Comparison of ENCODE assay signal across 8 mouse cellular contexts in the genomic region with DNA sequence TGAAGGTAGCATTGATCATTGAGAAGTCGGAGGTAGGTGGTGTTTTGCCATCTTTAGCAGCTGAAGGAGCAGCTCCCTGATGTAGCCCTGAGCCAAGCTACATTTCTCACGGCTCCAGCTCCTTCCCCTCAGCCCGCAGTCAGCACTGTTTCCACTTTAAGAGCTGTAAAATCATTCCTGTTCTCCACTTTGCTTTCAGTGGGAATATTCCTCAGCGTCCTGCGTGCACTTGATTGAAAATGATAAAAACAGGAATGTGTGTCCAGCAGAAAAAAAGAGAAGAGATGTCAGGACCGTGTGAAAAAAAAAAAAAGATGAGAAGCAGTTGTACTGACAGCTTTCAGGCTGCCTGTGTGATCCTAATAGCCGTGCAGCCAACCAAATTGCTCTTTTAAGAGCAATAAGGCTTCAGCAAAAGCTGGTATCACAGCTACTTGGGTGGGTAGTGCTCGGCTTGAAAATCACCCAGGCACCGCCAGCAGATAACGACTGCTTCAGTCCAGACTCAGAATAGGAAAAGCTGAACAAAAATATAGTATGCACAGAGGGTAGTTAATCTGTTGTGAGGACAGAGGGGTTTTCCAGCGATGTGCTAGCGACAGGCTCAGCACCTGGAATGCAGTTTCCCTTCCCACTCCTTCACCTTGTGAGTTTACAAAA.
A peak's percentile ranks its signal among the peaks of the same experiment; 100 is the strongest.
DNase-seq lines count a peak whose midpoint lies in the region; ATAC-seq and TF ChIP-seq lines count a peak whose summit lies in the region.

No protein-coding gene starts in this region.

- H3K4me2 ChIP-seq in limb, embryonic 13.5 days (replicated peaks): peak overlapping the region; percentile 66
- peak overlapping the region; percentile 34 for H3K4me2 ChIP-seq in stomach, postnatal 0 days (replicated peaks; ENCODE audit: low read depth)

- no peaks in the 10 kb centered on the region for H3K27me3 ChIP-seq in limb, embryonic 13.5 days
- H3K27me3 ChIP-seq in stomach, postnatal 0 days (ENCODE audit: control insufficient read depth, insufficient read depth, low read length): no peaks in the 10 kb centered on the region

- H3K9ac ChIP-seq in limb, embryonic 13.5 days: peak overlapping the region; percentile 8; the same call in 1 of the 2 replicates
- no peak overlapping the region for H3K9ac ChIP-seq in stomach, postnatal 0 days (ENCODE audit: low read length)

- no peak overlapping the region for H3K27ac ChIP-seq in gastrocnemius, adult 2 months
- no peak overlapping the region for H3K27ac ChIP-seq in limb, embryonic 13.5 days
- H3K27ac ChIP-seq in stomach, postnatal 0 days (replicated peaks): no peak overlapping the region

- no peak for DNase-seq in gastrocnemius, adult 2 months
- no peak for DNase-seq in gastrocnemius, postnatal 14 days
- peak; percentile 44 to 55 for DNase-seq in right cerebral cortex, adult 2 months (ENCODE audit: low spot score in 2 of 2)
- no peak for DNase-seq in right cerebral cortex, postnatal 4 days
- DNase-seq in stomach, postnatal 0 days (ENCODE audit: low spot score): no peak
- DNase-seq in kidney, adult 11 months: no peak

- peak; percentile 83 for ATAC-seq in limb, embryonic 13.5 days (ENCODE audit: low FRiP score, low read depth)
- no peak for ATAC-seq in stomach, postnatal 0 days (ENCODE audit: low FRiP score, low TSS enrichment)
- ATAC-seq in monocyte, adult 5-6 weeks (replicated peaks; ENCODE audit: insufficient number of reproducible peaks, low FRiP score, low TSS enrichment, poor library complexity, severe bottlenecking): no peak

- H3K4me1 ChIP-seq in limb, embryonic 13.5 days: peaks cover 25% of the 10 kb centered on the region
- H3K4me1 ChIP-seq in stomach, postnatal 0 days (replicated peaks; ENCODE audit: control insufficient read depth, insufficient read depth): no peaks in the 10 kb centered on the region

- H3K36me3 ChIP-seq in limb, embryonic 13.5 days: no peaks in the 10 kb centered on the region
- H3K36me3 ChIP-seq in stomach, postnatal 0 days (ENCODE audit: control insufficient read depth, insufficient read depth, low read length): no peaks in the 10 kb centered on the region

- TF ChIP-seq EP300 in stomach, postnatal 0 days (optimal IDR thresholded peaks at IDR 0.05): no peak

- intact Hi-C loops in gastrocnemius, adult 2 months (cut with DNase I): no loop called here
- intact Hi-C loops in gastrocnemius, postnatal 14 days (cut with DNase I; ENCODE audit: low total_unique reads): no loop called here

- TF ChIP-seq CTCF in gastrocnemius, adult 2 months (IDR thresholded peaks at IDR 0.05): no peak
- TF ChIP-seq CTCF in stomach, postnatal 0 days (IDR thresholded peaks at IDR 0.05; ENCODE audit: low read depth): no peak

- peak overlapping the region; percentile 18 for H3K4me3 ChIP-seq in gastrocnemius, adult 2 months
- H3K4me3 ChIP-seq in limb, embryonic 13.5 days: peak overlapping the region; percentile 35
- H3K4me3 ChIP-seq in stomach, postnatal 0 days (ENCODE audit: low read depth, low read length): no peak overlapping the region

- no peaks in the 10 kb centered on the region for H3K9me3 ChIP-seq in limb, embryonic 13.5 days
- H3K9me3 ChIP-seq in stomach, postnatal 0 days (ENCODE audit: control insufficient read depth, low read length): no peaks in the 10 kb centered on the region

- WGBS in limb, embryonic 13.5 days: 7% methylated on average over 12 of the region's 12 CpGs
- WGBS in stomach, postnatal 0 days: 12% methylated on average over 12 of the region's 12 CpGs

Comparison
In these comparisons a context has a peak if more than half of its experiments do, and no peak if none do; other contexts are left out.
1. DNase-seq: peak in right cerebral cortex, adult 2 months (2 of 2); none in gastrocnemius, adult 2 months (single experiment), gastrocnemius, postnatal 14 days (single experiment), right cerebral cortex, postnatal 4 days (single experiment), stomach, postnatal 0 days (single experiment) and kidney, adult 11 months (single experiment).